Mouse (Mus musculus) MEL (cell line): ENCODE results near the gene Gm12184. TPM values are rescaled to one million over a fixed set of nuclear protein-coding genes. Genes with fewer than 3 reads are reported as not detected.

Source experiments
- DNase-seq: peaks from one replicate; pipeline ENCODE4 v3.0.0; 2011; ENCODE audit warnings: low read depth, low spot score
- H3K27ac ChIP-seq: 2 replicates; pipeline ENCODE4 v1.5.1; 2012; ENCODE audit warnings: low read depth, mild to moderate bottlenecking, control low read depth, low read length, moderate library complexity; ENCODE audit not compliant: control insufficient read depth
- H3K27me3 ChIP-seq, 2 experiments: fragments of 150-350 bp in 1 of 2; sonication (generic) in 1 of 2; 2 replicates each; pipeline ENCODE4 v1.6.1; 2012; ENCODE audit warnings: low read length in 2 of 2, mild to moderate bottlenecking in 2 of 2, improper control_type of control experiment in 1 of 2, moderate library complexity in 1 of 2; ENCODE audit not compliant: insufficient read depth in 2 of 2, control insufficient read depth in 1 of 2
- H3K36me3 ChIP-seq, 2 experiments: 2 replicates each; pipeline ENCODE4 v1.6.1; 2012 to 2014; ENCODE audit warnings: low read length in 2 of 2, improper control_type of control experiment in 1 of 2, inconsistent platforms in 1 of 2, mild to moderate bottlenecking in 1 of 2; ENCODE audit not compliant: insufficient read depth in 2 of 2, control insufficient read depth in 1 of 2
- H3K4me1 ChIP-seq, 2 experiments: fragments of 150-350 bp in 1 of 2; sonication (generic) in 1 of 2; 2 replicates each; pipeline ENCODE4 v1.6.1; 2012; ENCODE audit warnings: low read length in 2 of 2, improper control_type of control experiment in 1 of 2, mild to moderate bottlenecking in 1 of 2; ENCODE audit not compliant: insufficient read depth in 2 of 2, control insufficient read depth in 1 of 2
- H3K4me3 ChIP-seq, 2 experiments: fragments of 150-350 bp in 1 of 2; sonication (generic) in 1 of 2; 2 replicates each; pipeline ENCODE4 v1.5.1; 2012; ENCODE audit warnings: low read depth in 2 of 2, low read length in 2 of 2, mild to moderate bottlenecking in 2 of 2, moderate library complexity in 2 of 2, control low read depth in 1 of 2, improper control_type of control experiment in 1 of 2; ENCODE audit not compliant: control insufficient read depth in 1 of 2, insufficient read depth in 1 of 2
- H3K79me2 ChIP-seq: 2 replicates; pipeline ENCODE4 v1.6.1; 2012; ENCODE audit warnings: mild to moderate bottlenecking, low read length, moderate library complexity; ENCODE audit not compliant: control insufficient read depth, poor library complexity, insufficient read depth
- H3K9ac ChIP-seq: 2 replicates; pipeline ENCODE4 v1.6.1; 2012; ENCODE audit warnings: low read depth, mild to moderate bottlenecking, control low read depth, low read length, moderate library complexity; ENCODE audit not compliant: control insufficient read depth, poor library complexity, severe bottlenecking
- H3K9me3 ChIP-seq: fragments of 150-350 bp; sonication (generic); replicated peaks from 2 replicates; pipeline ENCODE4 v1.6.1; 2012; ENCODE audit warnings: mild to moderate bottlenecking, low read length, improper control_type of control experiment, moderate library complexity; ENCODE audit not compliant: insufficient read depth
- BHLHE40 ChIP-seq: IDR thresholded peaks from 2 replicates; pipeline ENCODE4 v1.6.1; 2012; ENCODE audit warnings: low read depth, mild to moderate bottlenecking, inconsistent platforms, low read length, improper control_type of control experiment, borderline replicate concordance
- CHD1 ChIP-seq: IDR thresholded peaks from 2 replicates; pipeline ENCODE4 v1.6.1; 2012; ENCODE audit warnings: low read depth, mild to moderate bottlenecking, inconsistent platforms, low read length, improper control_type of control experiment
- CTCF ChIP-seq, 3 experiments: IDR thresholded peaks in 2 of 3; conservative IDR thresholded peaks in 1 of 3; 2 replicates each; pipeline ENCODE4 v1.5.1; 2011 to 2012; ENCODE audit warnings: low read length in 3 of 3, low read depth in 2 of 3, mild to moderate bottlenecking in 2 of 3, improper control_type of control experiment in 1 of 3, inconsistent platforms in 1 of 3, mixed read lengths in 1 of 3, moderate library complexity in 1 of 3; ENCODE audit not compliant: control insufficient read depth in 1 of 3, insufficient read depth in 1 of 3, poor library complexity in 1 of 3, severe bottlenecking in 1 of 3
- EP300 ChIP-seq, 2 experiments: IDR thresholded peaks; 2 replicates each; pipeline ENCODE4 v1.6.1; 2011; ENCODE audit warnings: improper control_type of control experiment in 2 of 2, low read length in 2 of 2, low read depth in 1 of 2, mild to moderate bottlenecking in 1 of 2
- ETS1 ChIP-seq: IDR thresholded peaks from 2 replicates; pipeline ENCODE4 v1.6.1; 2012; ENCODE audit warnings: low read depth, mild to moderate bottlenecking, inconsistent platforms, low read length, improper control_type of control experiment, moderate library complexity
- JUND ChIP-seq: IDR thresholded peaks from 2 replicates; pipeline ENCODE4 v1.6.1; 2011; ENCODE audit warnings: low read depth, mild to moderate bottlenecking, improper control_type of control experiment, low read length
- KAT2A ChIP-seq: conservative IDR thresholded peaks from 2 replicates; pipeline ENCODE4 v1.6.1; 2012; ENCODE audit warnings: low read depth, low read length, improper control_type of control experiment, inconsistent platforms
- MAFK ChIP-seq: IDR thresholded peaks from 2 replicates; pipeline ENCODE4 v1.6.1; 2011; ENCODE audit warnings: low read depth, mild to moderate bottlenecking, low read length, improper control_type of control experiment, borderline replicate concordance
- MEF2A ChIP-seq: IDR thresholded peaks from 2 replicates; pipeline ENCODE4 v1.6.1; 2014; ENCODE audit warnings: low read depth, mild to moderate bottlenecking, inconsistent platforms, low read length, improper control_type of control experiment; ENCODE audit not compliant: poor library complexity, insufficient replicate concordance, severe bottlenecking; ENCODE audit errors: extremely low read depth
- MXI1 ChIP-seq: IDR thresholded peaks from 2 replicates; pipeline ENCODE4 v1.6.1; 2011; ENCODE audit warnings: mild to moderate bottlenecking, low read depth, low read length, improper control_type of control experiment
- MYB ChIP-seq: IDR thresholded peaks from 2 replicates; pipeline ENCODE4 v1.6.1; 2011; ENCODE audit warnings: mild to moderate bottlenecking, low read depth, low read length, improper control_type of control experiment
- MYC ChIP-seq: IDR thresholded peaks from 2 replicates; pipeline ENCODE4 v1.6.1; 2011; ENCODE audit warnings: low read depth, mild to moderate bottlenecking, low read length, improper control_type of control experiment, moderate library complexity
- POLR2A ChIP-seq, 2 experiments: IDR thresholded peaks; 2 replicates each; pipeline ENCODE4 v1.6.1; 2011 to 2012; ENCODE audit warnings: low read length in 2 of 2, mild to moderate bottlenecking in 2 of 2, control low read depth in 1 of 2, improper control_type of control experiment in 1 of 2, low read depth in 1 of 2, moderate library complexity in 1 of 2; ENCODE audit not compliant: control insufficient read depth in 1 of 2, insufficient read depth in 1 of 2, poor library complexity in 1 of 2
- RAD21 ChIP-seq: IDR thresholded peaks from 2 replicates; pipeline ENCODE4 v1.6.1; 2011; ENCODE audit warnings: mild to moderate bottlenecking, low read depth, low read length, improper control_type of control experiment
- SIN3A ChIP-seq: IDR thresholded peaks from 2 replicates; pipeline ENCODE4 v1.6.1; 2012; ENCODE audit warnings: low read length, improper control_type of control experiment, inconsistent platforms
- SMC3 ChIP-seq: IDR thresholded peaks from 2 replicates; pipeline ENCODE4 v1.6.1; 2011; ENCODE audit warnings: low read depth, low read length, improper control_type of control experiment
- TAL1 ChIP-seq: IDR thresholded peaks from 2 replicates; pipeline ENCODE4 v1.6.1; 2012; ENCODE audit warnings: mild to moderate bottlenecking, inconsistent platforms, low read length, moderate library complexity, mixed read lengths
- TBP ChIP-seq: IDR thresholded peaks from 2 replicates; pipeline ENCODE4 v1.8.0; 2011; ENCODE audit warnings: low read depth, low read length, improper control_type of control experiment
- TCF12 ChIP-seq: IDR thresholded peaks from 2 replicates; pipeline ENCODE4 v1.6.1; 2014; ENCODE audit warnings: low read depth, mild to moderate bottlenecking, inconsistent platforms, low read length, improper control_type of control experiment, moderate library complexity
- UBTF ChIP-seq: IDR thresholded peaks from 2 replicates; pipeline ENCODE4 v1.6.1; 2012; ENCODE audit warnings: low read depth, mild to moderate bottlenecking, inconsistent platforms, low read length, improper control_type of control experiment, moderate library complexity, borderline replicate concordance; ENCODE audit not compliant: insufficient read depth
- USF1 ChIP-seq: IDR thresholded peaks from 2 replicates; pipeline ENCODE4 v1.6.1; 2014; ENCODE audit warnings: low read depth, mild to moderate bottlenecking, inconsistent platforms, low read length, improper control_type of control experiment, moderate library complexity
- USF2 ChIP-seq, 2 experiments: IDR thresholded peaks; 2 replicates each; pipeline ENCODE4 v1.6.1; 2011 to 2012; ENCODE audit warnings: improper control_type of control experiment in 2 of 2, low read length in 2 of 2, borderline replicate concordance in 1 of 2, inconsistent platforms in 1 of 2, low read depth in 1 of 2, mild to moderate bottlenecking in 1 of 2; ENCODE audit not compliant: insufficient read depth in 1 of 2
- ZC3H11A ChIP-seq: IDR thresholded peaks from 2 replicates; pipeline ENCODE4 v1.6.1; 2012; ENCODE audit warnings: low read depth, mild to moderate bottlenecking, inconsistent platforms, low read length, improper control_type of control experiment
- ZKSCAN1 ChIP-seq: IDR thresholded peaks from 2 replicates; pipeline ENCODE4 v1.6.1; 2012; ENCODE audit warnings: low read depth, mild to moderate bottlenecking, inconsistent platforms, low read length, improper control_type of control experiment, moderate library complexity
- ZMIZ1 ChIP-seq: IDR thresholded peaks from 2 replicates; pipeline ENCODE4 v1.6.1; 2012; ENCODE audit warnings: low read depth, mild to moderate bottlenecking, inconsistent platforms, low read length, improper control_type of control experiment, moderate library complexity
- ZNF384 ChIP-seq: IDR thresholded peaks from 2 replicates; pipeline ENCODE4 v1.6.1; 2012; ENCODE audit warnings: low read depth, mild to moderate bottlenecking, inconsistent platforms, low read length, improper control_type of control experiment
- polyA plus RNA-seq, 2 experiments: library from polyadenylated mRNA; stranded (reverse) in 1 of 2; unstranded in 1 of 2; fragments of >175 nt in 1 of 2; fragments of >200 nt in 1 of 2; gene quantifications; 2 replicates each; pipeline versions ENCODE4 v1.2.1 to v1.2.4; 2012; ENCODE audit warnings: low replicate concordance in 2 of 2, low read depth in 1 of 2; ENCODE audit not compliant: insufficient read length in 2 of 2, insufficient read depth in 1 of 2, missing spikeins in 1 of 2
- total RNA-seq: library from RNA; depleted of rRNA; stranded (reverse); fragments of 300-350 nt; gene quantifications from 2 replicates; pipeline ENCODE4 v1.2.3, GENCODE M21; 2012

Gm12184 gene
- total and polyA plus RNA-seq, 3 experiments = 10.9 to 15.3 TPM; not detected in 1

DNA sequence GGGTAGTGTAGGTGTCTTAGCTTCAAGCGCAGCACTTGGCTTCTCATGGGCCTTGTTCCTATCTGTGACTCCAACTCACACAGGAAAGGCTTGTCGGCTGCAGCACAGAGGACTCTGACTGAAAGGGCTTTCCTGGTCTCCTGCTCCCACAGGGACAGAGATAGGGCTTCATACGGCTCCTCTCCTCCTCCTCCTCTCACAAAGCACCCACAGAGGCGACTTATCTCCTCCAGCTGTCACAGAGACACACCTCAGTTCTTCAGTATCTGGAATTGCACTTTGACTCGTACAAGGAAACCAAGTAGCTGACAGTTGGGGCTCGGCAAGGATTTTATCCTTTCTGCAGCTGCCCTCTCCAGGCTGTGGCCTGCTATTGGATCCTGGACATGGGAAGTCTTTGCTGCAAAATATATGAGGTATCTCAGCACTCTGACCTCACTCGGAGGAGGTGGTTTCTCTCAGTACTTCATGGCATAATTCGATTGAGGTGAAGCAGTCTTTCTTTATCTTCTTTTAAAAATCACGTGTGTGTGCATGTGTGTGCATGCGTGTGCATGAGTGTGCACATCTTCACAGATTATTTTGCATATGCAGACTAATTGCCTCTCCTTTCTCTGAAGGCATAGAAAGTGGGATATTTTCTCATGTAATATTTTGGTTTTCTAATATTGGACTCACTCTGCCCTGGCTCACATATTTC is 47.3 kb upstream of the Gm12184 start (continued):
- TF ChIP-seq SMC3 (0 out of 2 replicates have a peak, but pooled peaks have one; percentile 9), ZNF384 (no peak), RAD21 (peak; percentile 20; the same call in 1 of the 2 replicates), MXI1 (peak; percentile 72), TCF12 (peak; percentile 74), ETS1 (peak; percentile 92), ZKSCAN1 (no peak), ZMIZ1 (no peak), ZC3H11A (peak; percentile 36; the same call in 1 of the 2 replicates), KAT2A (no peak), MYB (peak; percentile 85), USF1 (peak; percentile 43; the same call in 1 of the 2 replicates), JUND (no peak), MEF2A (no peak), UBTF (no peak), MYC (peak; percentile 41; the same call in 1 of the 2 replicates), CHD1 (0 out of 2 replicates have a peak, but pooled peaks have one; percentile 39)

DNA sequence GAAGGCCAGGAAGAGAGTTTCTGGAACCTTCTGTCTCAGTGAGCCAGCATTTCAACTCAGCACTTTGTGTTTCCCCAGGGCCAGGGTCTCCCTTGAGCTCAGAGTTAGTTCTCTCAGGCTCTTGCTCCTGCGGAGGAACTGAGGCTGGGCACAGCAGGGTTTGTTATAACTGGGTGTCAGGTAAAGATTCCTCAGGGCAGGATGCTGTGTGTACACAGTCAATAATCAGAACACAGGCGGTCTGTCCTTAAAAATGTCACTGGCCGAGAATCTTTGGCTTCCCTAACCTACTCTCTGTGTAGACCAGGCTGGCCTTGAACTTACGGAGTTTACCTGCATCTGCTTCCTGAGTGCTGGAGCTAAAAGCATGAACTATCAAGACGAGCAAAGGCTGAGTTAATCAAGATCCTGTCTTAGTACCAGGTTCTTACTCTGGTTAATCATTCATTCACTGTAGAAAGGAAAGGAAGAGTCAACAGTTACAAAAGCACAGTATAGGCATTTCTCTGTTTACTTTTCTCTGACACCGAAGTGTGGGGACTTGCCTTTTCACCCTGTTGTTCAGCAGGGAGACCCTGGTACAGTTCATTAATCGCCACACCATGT is 46.3 kb upstream of the Gm12184 start:
- H3K9ac ChIP-seq = peak overlapping the region; percentile 89
- H3K4me3 ChIP-seq = peak overlapping the region; percentile 65 to 86
- peaks cover 0 to 23% of the 10 kb centered on the region in 2 experiments; a peak in 2 of 4 replicates for H3K36me3 ChIP-seq
- H3K79me2 ChIP-seq = peaks cover 16% of the 10 kb centered on the region; the same call in 1 of the 2 replicates
- peak overlapping the region; percentile 95 for H3K27ac ChIP-seq
- no peaks in the 10 kb centered on the region for H3K9me3 ChIP-seq
- DNase-seq = peak; percentile 79
- H3K27me3 ChIP-seq = no peaks in the 10 kb centered on the region
- TF ChIP-seq ETS1 = no peak
- TF ChIP-seq SIN3A = no peak
- peak; percentile 99 for TF ChIP-seq TBP
- TF ChIP-seq JUND = no peak
- TF ChIP-seq CHD1 = no peak
- no peak for TF ChIP-seq CTCF (IDR thresholded peaks at IDR 0.05 in 2 of 3, conservative IDR thresholded peaks at IDR 0.05 in 1 of 3; ENCODE audit: control insufficient read depth in 1 of 3, insufficient read depth in 1 of 3, low read depth in 2 of 3, low read length in 3 of 3, poor library complexity in 1 of 3, severe bottlenecking in 1 of 3)
- no peak for TF ChIP-seq ZNF384
- TF ChIP-seq MYC = 0 out of 2 replicates have a peak, but pooled peaks have one; percentile 16
- TF ChIP-seq KAT2A = no peak
- TF ChIP-seq ZMIZ1 = no peak
- no peak for TF ChIP-seq TAL1
- TF ChIP-seq MEF2A = no peak
- no peak for TF ChIP-seq TCF12
- TF ChIP-seq BHLHE40 = no peak
- TF ChIP-seq POLR2A (IDR thresholded peaks at IDR 0.05; ENCODE audit: control insufficient read depth in 1 of 2, insufficient read depth in 1 of 2, low read depth in 1 of 2, low read length in 2 of 2, poor library complexity in 1 of 2) = no peak
- no peak for TF ChIP-seq MAFK
- TF ChIP-seq EP300 (IDR thresholded peaks at IDR 0.05; ENCODE audit: low read depth in 1 of 2, low read length in 2 of 2) = 0 out of 4 replicates have a peak, but pooled peaks of 1 of the 2 experiments have one; percentile 5
- no peak for TF ChIP-seq MXI1
- no peak for TF ChIP-seq USF2 (IDR thresholded peaks at IDR 0.05; ENCODE audit: borderline replicate concordance in 1 of 2, insufficient read depth in 1 of 2, low read depth in 1 of 2, low read length in 2 of 2)
- TF ChIP-seq, all 39 proteins: peak for 3
- peaks cover 12 to 35% of the 10 kb centered on the region in 2 experiments for H3K4me1 ChIP-seq
